Mouse (Mus musculus): ENCODE data around the gene Nck2.

DNA sequence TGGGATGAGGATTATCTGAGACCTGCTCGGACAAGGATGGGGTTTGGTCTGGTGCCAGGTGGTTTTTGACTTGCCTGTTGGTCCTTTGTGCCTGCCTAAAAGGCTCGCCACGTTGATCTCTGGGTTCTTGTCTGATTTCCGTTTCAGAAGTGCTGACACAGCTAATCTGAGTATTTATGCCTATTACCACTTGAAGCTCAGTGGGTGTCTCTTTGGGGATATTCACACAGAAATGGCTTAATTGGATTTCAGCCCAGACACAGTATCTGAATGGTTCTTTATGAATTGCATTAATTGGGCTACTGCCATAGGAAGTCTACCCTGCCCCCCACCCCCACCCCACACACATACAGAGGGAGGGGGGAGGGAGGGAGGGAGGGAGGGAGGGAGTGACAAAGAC, 59.9 kb downstream of the Nck2 start:
- TF ChIP-seq CTCF (IDR thresholded peaks at IDR 0.05; ENCODE audit: low read depth) (no peak), EP300 (IDR thresholded peaks at IDR 0.05; ENCODE audit: low read depth) (no peak)

Data from liver, postnatal 0 days (tissue).